Mouse (Mus musculus): ENCODE measurements around the gene Gm2115. TPM values are rescaled to one million over a fixed set of nuclear protein-coding genes. Genes with fewer than 3 reads are reported as not detected.

The Gm2115 gene
- polyA plus RNA-seq, 1 experiment from 2014 or later = 0.98 TPM

GRCm38 (mm10) chr7:84612445-84612844 lies 83.7 kb downstream of the Gm2115 start:
- Histone ChIP-seq H3K4me2 (no peak overlapping the region), H3K27me3 (no peaks in the 10 kb centered on the region), H3K27ac (replicated peaks) (no peak overlapping the region), H3K9ac (no peak overlapping the region), H3K9me3 (no peaks in the 10 kb centered on the region), H3K36me3 (peaks cover 7% of the 10 kb centered on the region), H3K4me1 (replicated peaks) (no peaks in the 10 kb centered on the region), H3K4me3 (no peak overlapping the region)
- no peak for ATAC-seq (ENCODE audit: low read depth)
- WGBS = 92% methylated on average over 4 of the region's 4 CpGs

- Histone ChIP-seq H3K9ac (no peak overlapping the region), H3K27me3 (no peaks in the 10 kb centered on the region), H3K27ac (replicated peaks) (no peak overlapping the region), H3K4me1 (replicated peaks) (no peaks in the 10 kb centered on the region), H3K36me3 (peaks cover 33% of the 10 kb centered on the region), H3K9me3 (no peaks in the 10 kb centered on the region), H3K4me3 (no peak overlapping the region), H3K4me2 (no peak overlapping the region)
- WGBS = 95% methylated on average over 2 of the region's 2 CpGs
- ATAC-seq (ENCODE audit: low read depth) = no peak
Measured at GRCm38 (mm10) chr7:84618951-84619350, 90.2 kb downstream of the Gm2115 start.

GRCm38 (mm10) chr7:84620956-84621355 lies 92.2 kb downstream of the Gm2115 start:
- Histone ChIP-seq H3K4me1 (replicated peaks) (no peaks in the 10 kb centered on the region), H3K27ac (replicated peaks) (no peak overlapping the region), H3K27me3 (no peaks in the 10 kb centered on the region), H3K4me2 (no peak overlapping the region), H3K4me3 (no peak overlapping the region), H3K36me3 (peaks cover 47% of the 10 kb centered on the region), H3K9ac (no peak overlapping the region), H3K9me3 (no peaks in the 10 kb centered on the region)
- WGBS = 94% methylated on average over 3 of the region's 3 CpGs
- no peak for ATAC-seq (ENCODE audit: low read depth)

- no peak for ATAC-seq (ENCODE audit: low read depth)
- Histone ChIP-seq H3K27me3 (no peaks in the 10 kb centered on the region), H3K9me3 (no peaks in the 10 kb centered on the region), H3K36me3 (peaks cover 34% of the 10 kb centered on the region), H3K4me3 (no peak overlapping the region), H3K4me2 (no peak overlapping the region), H3K27ac (replicated peaks) (no peak overlapping the region), H3K4me1 (replicated peaks) (no peaks in the 10 kb centered on the region), H3K9ac (no peak overlapping the region)
- 96% methylated on average over 4 of the region's 4 CpGs for WGBS
Measured at GRCm38 (mm10) chr7:84623718-84624117, 95.0 kb downstream of the Gm2115 start.

GRCm38 (mm10) chr7:84631878-84632277 lies 103.1 kb downstream of the Gm2115 start:
- ATAC-seq (ENCODE audit: low read depth) = no peak
- H3K27ac ChIP-seq (replicated peaks) = no peak overlapping the region
- peaks cover 26% of the 10 kb centered on the region for H3K36me3 ChIP-seq
- H3K4me2 ChIP-seq = no peak overlapping the region
- no peaks in the 10 kb centered on the region for H3K27me3 ChIP-seq
- no peak overlapping the region for H3K9ac ChIP-seq
- no peaks in the 10 kb centered on the region for H3K4me1 ChIP-seq (replicated peaks)
- H3K9me3 ChIP-seq = no peaks in the 10 kb centered on the region
- 95% methylated on average over 3 of the region's 3 CpGs for WGBS
- no peak overlapping the region for H3K4me3 ChIP-seq

Other genes starting within 250 kb of the Gm2115 start
- gene Arnt2, start 118.8 kb upstream of the Gm2115 start, polyA plus RNA-seq (2015; fragmentation: Nextera tagmentation; extraction: Ambion mirVana) = 47.8 and 48.8 TPM in 2 replicates
- gene Fah, start 77.8 kb downstream of the Gm2115 start, polyA plus RNA-seq (2015; fragmentation: Nextera tagmentation; extraction: Ambion mirVana) = 5.4 and 7.2 TPM in 2 replicates
- gene Zfand6, start 161.0 kb downstream of the Gm2115 start, polyA plus RNA-seq (2015; fragmentation: Nextera tagmentation; extraction: Ambion mirVana) = 227 and 231 TPM in 2 replicates

Measured in neural tube, embryonic 13.5 days (tissue).